Mouse (Mus musculus) ES-CJ7 (cell line): Measurements from ENCODE around the gene Nrd1.

ENCODE experiments used
- DNase-seq: peaks from one replicate; pipeline ENCODE4 v3.0.0; 2011; ENCODE audit warnings: low read depth, low spot score

The Nrd1 gene

GRCm38 (mm10) chr4:108999999-109000950 is at the start of gene Nrd1:
Gene Nrd1 (plus strand): TSS chr4:109000655.
- DNase-seq = peak; percentile 100

- DNase-seq = no peak
Measured at GRCm38 (mm10) chr4:108951663-108952062, 48.8 kb upstream of the Nrd1 start.

GRCm38 (mm10) chr4:108959696-108960095 is 40.8 kb upstream of the Nrd1 start:
- no peak for DNase-seq

- DNase-seq = no peak
Measured at GRCm38 (mm10) chr4:108960619-108961460, 39.6 kb upstream of the Nrd1 start.

- no peak for DNase-seq
Measured at GRCm38 (mm10) chr4:108963017-108963416, 37.4 kb upstream of the Nrd1 start.

- no peak for DNase-seq
Measured at GRCm38 (mm10) chr4:108969517-108969916, 30.9 kb upstream of the Nrd1 start.

GRCm38 (mm10) chr4:108971054-108971453 is 29.4 kb upstream of the Nrd1 start:
- DNase-seq = no peak

GRCm38 (mm10) chr4:108976458-108977071 is 23.9 kb upstream of the Nrd1 start:
- peak; percentile 64 for DNase-seq

GRCm38 (mm10) chr4:108986833-108987472 is 13.5 kb upstream of the Nrd1 start:
- peak; percentile 70 for DNase-seq

- no peak for DNase-seq
Measured at GRCm38 (mm10) chr4:108987473-108987842, 13.0 kb upstream of the Nrd1 start.

GRCm38 (mm10) chr4:108989430-108989829 is 11.0 kb upstream of the Nrd1 start:
- DNase-seq = peak; percentile 78

- DNase-seq = peak; percentile 59
Measured at GRCm38 (mm10) chr4:108990032-108990431, 10.4 kb upstream of the Nrd1 start.

- DNase-seq = no peak
Measured at GRCm38 (mm10) chr4:108990571-108990970, 9.9 kb upstream of the Nrd1 start.

GRCm38 (mm10) chr4:108991811-108992210 is 8.6 kb upstream of the Nrd1 start:
- DNase-seq = no peak

GRCm38 (mm10) chr4:108992978-108993377 is 7.5 kb upstream of the Nrd1 start:
- no peak for DNase-seq

- DNase-seq = no peak
Measured at GRCm38 (mm10) chr4:109000961-109001360, 506 bp downstream of the Nrd1 start.

- DNase-seq = no peak
Measured at GRCm38 (mm10) chr4:109008046-109008445, 7.6 kb downstream of the Nrd1 start.

GRCm38 (mm10) chr4:109014091-109014490 is 13.6 kb downstream of the Nrd1 start:
- no peak for DNase-seq

- DNase-seq = no peak
Measured at GRCm38 (mm10) chr4:109017441-109017840, 17.0 kb downstream of the Nrd1 start.

GRCm38 (mm10) chr4:109019301-109019700 is 18.8 kb downstream of the Nrd1 start:
- no peak for DNase-seq

GRCm38 (mm10) chr4:109021976-109022375 is 21.5 kb downstream of the Nrd1 start:
- DNase-seq = no peak
